Mouse (Mus musculus) forebrain, embryonic 15.5 days (tissue): ENCODE data around the gene Rnf180. TPM values are rescaled to one million over a fixed set of nuclear protein-coding genes. Genes with fewer than 3 reads are reported as not detected.

Experiments
- ATAC-seq: fragments of 200-750 bp; cut with Nextera tagmentation; replicated peaks from 2 replicates; pipeline ENCODE4 v1.8.0; 2017; ENCODE audit warnings: mild to moderate bottlenecking, moderate TSS enrichment, moderate library complexity
- H3K27ac ChIP-seq: fragments of 300-500 bp; sonication (generic); replicated peaks from 2 replicates; pipeline ENCODE4 v1.5.1; 2015; ENCODE audit warnings: mild to moderate bottlenecking, inconsistent platforms
- H3K27me3 ChIP-seq: fragments of 300-500 bp; sonication (generic); 2 replicates; pipeline ENCODE4 v1.6.1; 2015; ENCODE audit warnings: inconsistent platforms
- H3K36me3 ChIP-seq: fragments of 300-500 bp; sonication (generic); 2 replicates; pipeline ENCODE4 v1.6.1; 2015; ENCODE audit warnings: mild to moderate bottlenecking, inconsistent platforms
- H3K4me1 ChIP-seq: fragments of 300-500 bp; sonication (generic); 2 replicates; pipeline ENCODE4 v1.6.1; 2015; ENCODE audit warnings: inconsistent platforms
- H3K4me2 ChIP-seq: fragments of 300-500 bp; sonication (generic); replicated peaks from 2 replicates; pipeline ENCODE4 v1.6.1; 2015; ENCODE audit warnings: mild to moderate bottlenecking, inconsistent platforms
- H3K4me3 ChIP-seq: fragments of 300-500 bp; sonication (generic); 2 replicates; pipeline ENCODE4 v1.5.1; 2015; ENCODE audit warnings: mild to moderate bottlenecking, inconsistent platforms
- H3K9ac ChIP-seq: fragments of 300-500 bp; sonication (generic); replicated peaks from 2 replicates; pipeline ENCODE4 v1.6.1; 2015; ENCODE audit warnings: mild to moderate bottlenecking, inconsistent platforms
- H3K9me3 ChIP-seq: fragments of 300-500 bp; sonication (generic); 2 replicates; pipeline ENCODE4 v1.6.1; 2016; ENCODE audit warnings: inconsistent platforms
- WGBS: fragments of 180-500 bp; shearing (Covaris S2); methylation state at CpG from one replicate; pipeline ENCODE4 v1.1.7; 2015; ENCODE audit warnings: mixed read lengths; 5-methylcytosine and 5-hydroxymethylcytosine counted together
- polyA plus RNA-seq: library from polyadenylated mRNA; unstranded; fragments of >200 nt; fragmentation: Nextera tagmentation; extraction: Ambion mirVana; gene quantifications from 2 replicates; pipeline ENCODE4 v1.2.1, GENCODE M21; 2015

The Rnf180 gene
- polyA plus RNA-seq, 1 experiment from 2014 or later = 43.7 TPM

DNA sequence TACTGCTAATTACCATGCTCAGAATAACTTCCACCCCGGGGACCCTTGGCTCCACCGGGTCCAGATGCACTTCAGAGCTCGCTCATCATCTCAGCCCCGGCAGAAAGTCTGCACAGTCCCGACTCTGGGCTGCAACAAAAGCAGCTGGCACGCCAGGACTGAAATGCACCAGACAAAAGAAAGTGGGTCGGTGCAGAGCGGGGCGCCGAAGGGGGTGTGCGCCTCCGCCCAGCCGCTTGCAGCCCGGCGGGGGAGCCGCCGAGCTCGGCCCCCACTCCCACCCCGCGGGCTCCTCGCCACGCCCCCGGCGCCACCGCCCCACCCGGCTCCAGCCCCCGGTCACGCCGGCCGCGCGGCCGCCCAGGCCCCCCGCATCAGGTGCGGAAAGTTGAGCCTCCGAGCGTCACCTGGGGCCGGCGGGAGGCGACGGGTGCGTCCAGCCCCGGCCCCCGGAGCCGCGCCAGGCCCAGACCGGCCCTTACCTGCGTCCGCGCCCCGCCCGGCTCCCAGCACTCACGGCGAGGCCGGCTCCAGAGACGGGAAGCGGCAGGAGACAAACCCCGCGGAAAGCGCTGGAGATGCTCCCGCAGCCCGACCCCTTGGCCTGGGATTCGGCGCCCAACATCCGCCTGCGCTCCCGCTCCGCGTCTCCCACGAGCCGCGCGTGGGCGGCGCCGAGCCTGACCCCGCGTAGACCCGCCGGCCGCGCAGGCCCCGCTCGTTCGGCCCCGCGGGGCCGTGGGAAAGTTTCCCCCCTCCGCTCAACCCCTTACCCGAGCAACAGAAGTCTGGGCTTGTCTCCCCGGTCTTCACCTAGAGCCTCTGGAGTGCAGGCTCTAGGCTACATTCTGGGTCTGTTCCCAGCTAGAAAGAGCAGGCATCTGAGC is 591 bp downstream of the Rnf180 start:
- Histone ChIP-seq H3K9me3 (no peaks in the 10 kb centered on the region), H3K4me3 (peak overlapping the region; percentile 65), H3K27me3 (no peaks in the 10 kb centered on the region), H3K27ac (peak overlapping the region; percentile 77), H3K4me2 (peak overlapping the region; percentile 67), H3K36me3 (no peaks in the 10 kb centered on the region), H3K4me1 (peaks cover 27% of the 10 kb centered on the region), H3K9ac (peak overlapping the region; percentile 81)
- WGBS = under 1% methylated on average over 84 of the region's 91 CpGs
- ATAC-seq = peak; percentile 90

DNA sequence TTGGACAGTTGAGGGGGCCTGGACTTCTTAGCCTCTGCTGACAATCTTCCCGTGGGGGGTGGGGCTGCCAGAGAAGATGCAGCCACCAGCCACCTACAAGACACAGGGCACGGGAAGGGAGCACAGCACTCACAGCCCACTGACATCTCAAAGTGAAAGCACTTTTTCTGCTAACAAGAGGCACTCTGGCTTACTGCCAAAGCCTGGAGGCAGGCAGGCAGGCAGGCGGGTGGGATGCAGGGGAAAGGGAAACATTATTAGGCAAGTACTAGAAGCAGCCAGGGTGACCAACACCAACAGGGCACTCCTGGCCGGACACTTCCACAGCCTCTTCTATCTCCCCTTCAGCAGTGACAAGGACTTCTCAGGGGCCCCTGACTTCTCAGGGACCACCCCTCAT is 2.8 kb downstream of the Rnf180 start:
- peak overlapping the region; percentile 27 for H3K4me3 ChIP-seq
- H3K27ac ChIP-seq = peak overlapping the region; percentile 58
- no peaks in the 10 kb centered on the region for H3K36me3 ChIP-seq
- peak; percentile 55 for ATAC-seq
- no peaks in the 10 kb centered on the region for H3K27me3 ChIP-seq
- H3K4me1 ChIP-seq = peaks cover 27% of the 10 kb centered on the region
- H3K4me2 ChIP-seq = peak overlapping the region; percentile 36
- 5% methylated on average over 4 of the region's 4 CpGs for WGBS
- peak overlapping the region; percentile 30; the same call in 1 of the 2 replicates for H3K9ac ChIP-seq
- H3K9me3 ChIP-seq = no peaks in the 10 kb centered on the region

DNA sequence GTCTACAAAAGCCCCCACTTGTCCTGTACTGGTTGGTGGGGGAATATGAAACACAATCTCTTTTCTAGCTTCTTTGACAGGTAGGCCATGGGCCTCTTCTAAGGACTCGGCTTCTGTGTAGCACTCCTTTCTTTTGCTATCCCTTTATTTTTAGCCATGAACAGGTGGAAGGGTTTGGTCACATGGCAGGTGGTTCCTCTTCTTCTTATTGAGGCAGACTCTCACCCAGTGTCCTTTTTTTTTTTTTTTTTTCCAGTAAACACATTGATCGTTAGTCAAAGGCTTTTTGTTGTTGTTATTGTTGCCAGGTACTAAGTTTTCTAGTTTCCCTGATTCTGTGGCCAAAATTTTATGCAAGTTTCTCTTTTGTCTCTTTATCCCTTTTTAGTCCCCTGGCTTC is 4.0 kb downstream of the Rnf180 start:
- Histone ChIP-seq H3K36me3 (no peaks in the 10 kb centered on the region), H3K27ac (no peak overlapping the region), H3K9ac (no peak overlapping the region), H3K9me3 (no peaks in the 10 kb centered on the region), H3K4me1 (peaks cover 27% of the 10 kb centered on the region), H3K27me3 (no peaks in the 10 kb centered on the region), H3K4me2 (no peak overlapping the region), H3K4me3 (no peak overlapping the region)
- WGBS = 64% methylated on average over 2 of the region's 2 CpGs
- ATAC-seq = no peak

DNA sequence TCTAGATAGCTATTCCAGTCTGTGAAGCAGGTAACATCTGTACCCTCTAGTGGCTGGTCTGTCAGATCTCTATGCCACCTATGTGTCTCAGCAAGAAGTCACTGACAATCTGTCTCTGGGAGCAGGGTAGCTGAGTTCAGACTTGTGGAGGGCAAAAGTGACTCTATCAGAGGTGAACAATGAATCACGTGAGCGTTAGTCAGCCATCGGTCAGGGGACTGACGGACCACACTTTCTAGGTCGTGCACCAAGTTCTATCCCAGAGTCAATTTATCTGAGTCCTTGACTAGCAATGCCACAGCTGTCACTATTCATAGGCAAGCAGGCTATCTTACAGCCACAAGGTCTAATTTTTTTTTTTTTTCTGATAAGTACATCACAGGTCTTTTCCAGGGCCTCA is 4.6 kb downstream of the Rnf180 start:
- Histone ChIP-seq H3K27me3 (no peaks in the 10 kb centered on the region), H3K9ac (no peak overlapping the region), H3K9me3 (no peaks in the 10 kb centered on the region), H3K4me1 (peaks cover 27% of the 10 kb centered on the region), H3K36me3 (no peaks in the 10 kb centered on the region), H3K27ac (no peak overlapping the region), H3K4me2 (no peak overlapping the region), H3K4me3 (no peak overlapping the region)
- ATAC-seq = no peak
- WGBS = 93% methylated on average over 5 of the region's 5 CpGs

DNA sequence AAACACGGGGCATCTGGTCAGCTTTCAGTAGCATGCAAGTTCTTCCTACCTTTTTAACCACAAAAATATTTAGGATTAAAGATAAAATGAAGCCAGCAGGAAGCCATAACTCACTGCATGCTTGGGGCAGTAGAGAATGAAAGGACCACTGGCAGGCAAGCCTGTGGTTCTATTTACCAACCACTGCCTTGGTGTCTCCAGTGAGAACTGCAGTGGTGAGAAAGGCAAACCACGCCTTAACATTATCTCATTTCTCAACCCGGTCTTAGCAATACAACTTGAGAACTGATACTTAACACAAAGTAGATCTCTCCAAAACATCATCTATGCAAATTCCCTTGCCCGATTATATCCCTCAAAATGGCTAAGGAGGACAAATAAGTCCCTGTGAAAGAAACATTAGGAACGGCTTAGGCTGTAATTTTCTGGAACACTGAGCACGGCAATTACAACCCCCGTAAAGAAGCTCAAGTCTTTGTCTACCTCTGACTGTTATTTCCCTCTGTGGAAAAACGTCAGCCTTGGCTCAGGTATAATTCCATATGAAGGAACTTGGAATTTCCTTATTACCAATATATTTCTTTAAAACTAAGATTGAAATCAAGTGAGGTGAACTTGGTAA is 15.1 kb downstream of the Rnf180 start:
- no peak overlapping the region for H3K9ac ChIP-seq
- 12% methylated on average over 8 of the region's 8 CpGs for WGBS
- peaks cover 7% of the 10 kb centered on the region for H3K4me1 ChIP-seq
- H3K36me3 ChIP-seq = no peaks in the 10 kb centered on the region
- ATAC-seq = 0 out of 2 replicates have a peak, but pooled peaks have one; percentile 53
- H3K27ac ChIP-seq = no peak overlapping the region
- H3K4me2 ChIP-seq = no peak overlapping the region
- no peaks in the 10 kb centered on the region for H3K27me3 ChIP-seq
- no peak overlapping the region for H3K4me3 ChIP-seq
- H3K9me3 ChIP-seq = no peaks in the 10 kb centered on the region

DNA sequence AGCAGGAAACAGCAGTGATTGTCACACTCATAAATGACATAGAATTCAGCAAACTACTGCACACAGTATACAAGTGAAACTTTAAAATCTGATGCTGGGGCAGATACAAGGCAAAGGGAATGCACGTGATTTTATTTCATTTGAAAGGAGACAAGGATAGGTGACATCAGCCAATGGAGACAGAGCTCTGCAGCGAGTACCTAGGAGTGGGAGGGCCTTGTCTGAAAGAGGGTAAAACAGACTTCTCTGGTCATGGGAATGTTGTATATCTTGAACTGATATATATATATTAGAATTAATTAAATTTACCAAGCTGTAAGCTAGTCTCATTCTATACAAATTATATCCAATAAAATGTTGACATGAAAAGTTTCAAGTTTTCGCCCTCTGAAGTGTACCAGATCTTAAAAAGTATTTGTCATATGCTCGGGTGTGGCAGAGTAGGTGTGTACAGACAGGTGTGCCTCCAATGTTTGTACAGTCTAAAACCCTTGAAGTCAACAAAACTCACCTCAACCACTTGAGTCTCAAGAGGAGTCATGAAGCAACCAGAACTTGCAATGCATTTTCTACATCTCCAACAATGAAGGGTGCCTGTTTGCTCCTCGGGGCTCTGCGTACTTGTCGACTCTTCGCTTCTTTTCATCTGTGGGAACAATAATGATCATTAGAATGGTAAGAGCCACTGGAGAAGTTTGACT is 24.1 kb downstream of the Rnf180 start:
- Histone ChIP-seq H3K4me1 (peaks cover 3% of the 10 kb centered on the region; the same call in 1 of the 2 replicates), H3K27ac (no peak overlapping the region), H3K36me3 (peaks cover 19% of the 10 kb centered on the region), H3K9me3 (peaks cover 12% of the 10 kb centered on the region), H3K4me2 (no peak overlapping the region), H3K9ac (no peak overlapping the region), H3K27me3 (no peaks in the 10 kb centered on the region), H3K4me3 (no peak overlapping the region)
- WGBS = 94% methylated on average over 8 of the region's 8 CpGs
- no peak for ATAC-seq

DNA sequence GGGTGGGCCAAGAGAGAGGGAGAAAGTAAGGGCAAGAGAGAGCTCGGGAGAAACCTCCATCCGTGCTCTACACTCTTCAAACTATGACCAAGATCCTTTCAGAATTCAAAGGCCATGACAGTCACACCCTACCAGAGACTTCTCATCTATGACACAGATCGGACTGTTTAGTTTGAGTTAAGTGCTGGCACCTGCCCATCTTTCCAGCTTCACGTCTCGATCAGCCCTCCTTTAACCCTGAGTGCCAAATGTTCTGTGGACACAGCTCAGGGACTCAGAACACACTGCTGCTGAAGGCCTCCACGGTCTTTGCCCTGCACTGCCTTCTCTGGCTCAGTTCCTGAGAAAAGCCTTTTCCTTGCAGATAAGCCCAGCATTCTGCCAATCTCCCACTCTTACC is 27.2 kb downstream of the Rnf180 start:
- H3K9me3 ChIP-seq = peaks cover 4% of the 10 kb centered on the region
- no peaks in the 10 kb centered on the region for H3K27me3 ChIP-seq
- WGBS = 54% methylated on average over 6 of the region's 6 CpGs
- peak; percentile 61 for ATAC-seq
- no peak overlapping the region for H3K27ac ChIP-seq
- H3K4me2 ChIP-seq = no peak overlapping the region
- H3K9ac ChIP-seq = no peak overlapping the region
- H3K4me3 ChIP-seq = no peak overlapping the region
- peaks cover 3% of the 10 kb centered on the region; the same call in 1 of the 2 replicates for H3K4me1 ChIP-seq
- H3K36me3 ChIP-seq = peaks cover 14% of the 10 kb centered on the region

DNA sequence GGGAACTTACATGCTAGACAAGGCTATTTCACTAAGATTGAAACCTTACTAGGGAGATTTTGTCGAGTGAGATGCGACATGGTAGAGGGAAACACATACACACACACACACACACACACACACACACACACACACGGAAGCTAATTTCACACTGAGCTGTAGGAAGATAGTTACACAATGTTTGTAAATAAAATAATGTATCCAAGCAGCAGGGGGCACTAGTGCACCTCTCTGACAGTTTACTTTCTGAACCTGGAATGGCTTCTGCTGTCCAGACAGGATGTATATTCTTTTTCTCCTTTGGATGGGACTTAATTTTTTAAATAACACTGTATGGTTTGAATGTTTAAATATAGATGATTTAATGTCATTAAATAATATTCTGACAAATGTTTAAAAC is 27.9 kb downstream of the Rnf180 start:
- Histone ChIP-seq H3K4me1 (peaks cover 3% of the 10 kb centered on the region; the same call in 1 of the 2 replicates), H3K27ac (no peak overlapping the region), H3K4me3 (no peak overlapping the region), H3K36me3 (peaks cover 11% of the 10 kb centered on the region), H3K4me2 (no peak overlapping the region), H3K9me3 (no peaks in the 10 kb centered on the region), H3K9ac (no peak overlapping the region), H3K27me3 (no peaks in the 10 kb centered on the region)
- WGBS = 49% methylated on average over 3 of the region's 3 CpGs
- ATAC-seq = peak; percentile 79

DNA sequence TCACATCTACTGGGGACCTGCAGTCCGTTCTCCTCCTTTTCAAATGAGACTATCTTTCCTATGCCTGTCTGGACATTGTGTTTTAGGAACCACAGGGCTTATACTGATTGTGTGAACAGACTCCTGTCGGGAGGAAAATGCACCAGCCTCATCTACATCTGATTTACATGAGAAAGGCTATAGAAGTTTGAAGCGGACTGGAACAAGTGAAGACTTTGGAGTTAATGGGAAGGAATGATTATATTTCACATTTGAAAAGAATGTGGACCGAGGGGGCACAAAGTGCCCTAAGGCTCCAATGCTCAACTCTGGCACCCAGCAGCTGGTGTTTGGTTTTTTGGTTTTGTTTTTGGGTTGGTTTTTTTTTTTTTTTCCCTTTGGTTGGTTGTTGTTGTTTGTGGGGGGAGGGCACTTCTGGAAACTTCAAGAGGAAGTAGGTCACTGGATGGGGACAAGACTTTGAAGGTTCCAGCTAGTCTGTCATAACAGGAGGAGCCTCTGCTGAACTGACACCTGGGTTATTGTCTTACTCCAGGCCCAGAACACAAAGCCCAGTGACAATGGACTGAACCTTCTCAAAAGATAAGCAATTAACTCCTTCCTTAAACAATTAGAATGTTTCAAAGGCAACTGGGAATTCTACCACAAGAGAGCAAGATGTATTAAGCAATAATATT is 37.7 kb downstream of the Rnf180 start:
- Histone ChIP-seq H3K4me2 (no peak overlapping the region), H3K27ac (peak overlapping the region; percentile 71), H3K4me3 (no peak overlapping the region), H3K9me3 (peaks cover 8% of the 10 kb centered on the region; the same call in 1 of the 2 replicates), H3K9ac (no peak overlapping the region), H3K36me3 (no peaks in the 10 kb centered on the region), H3K4me1 (peaks cover 14% of the 10 kb centered on the region), H3K27me3 (no peaks in the 10 kb centered on the region)
- 7% methylated on average over 4 of the region's 4 CpGs for WGBS
- peak; percentile 88 for ATAC-seq

DNA sequence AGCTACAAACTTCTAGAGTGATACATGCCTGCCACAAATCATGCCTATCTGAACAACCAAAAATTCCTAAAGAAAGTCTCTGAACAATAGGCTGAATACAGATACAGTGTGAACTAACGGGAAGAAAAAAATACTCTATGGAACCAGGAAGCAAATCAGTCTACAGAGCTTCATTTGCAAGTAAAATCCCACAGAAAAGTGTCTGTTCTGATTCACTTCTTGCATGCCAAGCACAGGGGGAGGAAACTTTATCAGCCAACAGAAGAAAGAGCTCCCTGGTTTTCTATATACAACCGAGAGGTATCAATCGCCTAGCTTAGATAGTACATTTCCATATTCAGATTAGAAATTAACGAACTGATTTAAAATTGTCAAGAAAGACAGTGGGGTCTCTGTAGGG is 43.8 kb downstream of the Rnf180 start:
- Histone ChIP-seq H3K4me3 (no peak overlapping the region), H3K4me1 (peaks cover 22% of the 10 kb centered on the region), H3K9ac (no peak overlapping the region; the same call in 1 of the 2 replicates), H3K4me2 (peak overlapping the region; percentile 27), H3K27me3 (no peaks in the 10 kb centered on the region), H3K27ac (peak overlapping the region; percentile 87), H3K9me3 (no peaks in the 10 kb centered on the region), H3K36me3 (no peaks in the 10 kb centered on the region)
- WGBS = 15% methylated on average over 4 of the region's 4 CpGs
- ATAC-seq = peak; percentile 53

DNA sequence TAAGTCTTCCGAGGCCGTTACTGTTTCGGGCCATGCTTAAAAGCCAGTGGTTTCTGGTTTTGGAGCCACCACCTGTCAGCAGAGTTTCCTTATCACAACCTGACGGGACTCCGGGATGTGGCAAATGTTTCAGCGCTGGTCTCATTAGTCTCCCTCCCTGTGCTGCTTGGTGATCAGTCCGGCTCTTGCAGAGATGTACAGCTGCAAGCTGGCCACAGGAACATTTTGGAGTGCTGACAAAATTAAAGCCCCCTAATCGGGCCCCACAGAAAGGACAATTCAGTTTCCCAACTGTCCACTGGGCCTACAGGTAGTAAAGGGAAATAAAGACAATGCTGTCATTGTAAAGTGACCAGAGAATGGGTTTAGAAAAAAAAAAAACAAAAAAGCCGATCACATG is 44.4 kb downstream of the Rnf180 start:
- Histone ChIP-seq H3K9ac (peak overlapping the region; percentile 2; the same call in 1 of the 2 replicates), H3K4me3 (peak overlapping the region; percentile 26), H3K9me3 (no peaks in the 10 kb centered on the region)

More for the DNA sequence above, 44.4 kb downstream of the Rnf180 start:
- Histone ChIP-seq H3K27me3 (no peaks in the 10 kb centered on the region), H3K36me3 (no peaks in the 10 kb centered on the region), H3K4me1 (peaks cover 22% of the 10 kb centered on the region), H3K4me2 (peak overlapping the region; percentile 27), H3K27ac (peak overlapping the region; percentile 87)
- 17% methylated on average over 9 of the region's 9 CpGs for WGBS
- ATAC-seq = peak; percentile 65
